Mouse (Mus musculus): Measurements from ENCODE around the gene Slc13a5. TPM values are rescaled to one million over a fixed set of nuclear protein-coding genes. Genes with fewer than 3 reads are reported as not detected.
A peak's percentile ranks its signal among the peaks of the same experiment; 100 is the strongest.

Gene Slc13a5
- polyA plus RNA-seq, 1 experiment from 2014 or later = 2.8 TPM

GRCm38 (mm10) chr11:72285971-72286480 is 19.0 kb upstream of the Slc13a5 start:
- Histone ChIP-seq H3K9me3 (no peaks in the 10 kb centered on the region), H3K4me2 (no peak overlapping the region), H3K4me3 (no peak overlapping the region), H3K4me1 (no peaks in the 10 kb centered on the region), H3K27me3 (replicated peaks) (no peaks in the 10 kb centered on the region), H3K36me3 (replicated peaks) (no peaks in the 10 kb centered on the region), H3K9ac (no peak overlapping the region), H3K27ac (no peak overlapping the region)
- no peak for ATAC-seq (replicated peaks)
- 72% methylated on average over 6 of the region's 6 CpGs for WGBS

GRCm38 (mm10) chr11:72284532-72285182 is 17.6 kb upstream of the Slc13a5 start:
- no peak for ATAC-seq (replicated peaks)

GRCm38 (mm10) chr11:72283486-72284224 is 16.6 kb upstream of the Slc13a5 start:
- Histone ChIP-seq H3K9me3 (no peaks in the 10 kb centered on the region), H3K4me1 (no peaks in the 10 kb centered on the region), H3K36me3 (replicated peaks) (no peaks in the 10 kb centered on the region), H3K27ac (no peak overlapping the region), H3K4me2 (no peak overlapping the region), H3K4me3 (no peak overlapping the region), H3K9ac (no peak overlapping the region), H3K27me3 (replicated peaks) (no peaks in the 10 kb centered on the region)
- WGBS = 86% methylated on average over 16 of the region's 16 CpGs
- no peak for ATAC-seq (replicated peaks)

More at GRCm38 (mm10) chr11:72284532-72285182, 17.6 kb upstream of the Slc13a5 start:
- Histone ChIP-seq H3K4me1 (no peaks in the 10 kb centered on the region), H3K9me3 (no peaks in the 10 kb centered on the region), H3K36me3 (replicated peaks) (no peaks in the 10 kb centered on the region), H3K4me2 (no peak overlapping the region), H3K4me3 (no peak overlapping the region), H3K27ac (no peak overlapping the region), H3K27me3 (replicated peaks) (no peaks in the 10 kb centered on the region), H3K9ac (no peak overlapping the region)
- WGBS = 84% methylated on average over 14 of the region's 14 CpGs

GRCm38 (mm10) chr11:72281852-72282400 is 14.9 kb upstream of the Slc13a5 start:
- no peak overlapping the region for H3K27ac ChIP-seq
- no peaks in the 10 kb centered on the region for H3K9me3 ChIP-seq
- 60% methylated on average over 5 of the region's 5 CpGs for WGBS
- H3K4me1 ChIP-seq = no peaks in the 10 kb centered on the region
- no peaks in the 10 kb centered on the region for H3K27me3 ChIP-seq (replicated peaks)
- ATAC-seq (replicated peaks) = no peak
- H3K9ac ChIP-seq = no peak overlapping the region
- no peak overlapping the region for H3K4me2 ChIP-seq
- H3K4me3 ChIP-seq = no peak overlapping the region
- no peaks in the 10 kb centered on the region for H3K36me3 ChIP-seq (replicated peaks)

- no peak for ATAC-seq (replicated peaks)
- no peaks in the 10 kb centered on the region for H3K9me3 ChIP-seq
- 83% methylated on average over 5 of the region's 5 CpGs for WGBS
- H3K4me3 ChIP-seq = no peak overlapping the region
- no peaks in the 10 kb centered on the region for H3K4me1 ChIP-seq
- no peak overlapping the region for H3K27ac ChIP-seq
- H3K9ac ChIP-seq = no peak overlapping the region
- H3K27me3 ChIP-seq (replicated peaks) = no peaks in the 10 kb centered on the region
- no peaks in the 10 kb centered on the region for H3K36me3 ChIP-seq (replicated peaks)
- no peak overlapping the region for H3K4me2 ChIP-seq
Measured at GRCm38 (mm10) chr11:72281143-72281851, 14.3 kb upstream of the Slc13a5 start.

GRCm38 (mm10) chr11:72273341-72273740 is 6.3 kb upstream of the Slc13a5 start:
- Histone ChIP-seq H3K36me3 (replicated peaks) (no peaks in the 10 kb centered on the region), H3K4me3 (no peak overlapping the region), H3K4me2 (no peak overlapping the region), H3K27ac (no peak overlapping the region), H3K4me1 (no peaks in the 10 kb centered on the region), H3K9ac (no peak overlapping the region), H3K9me3 (no peaks in the 10 kb centered on the region), H3K27me3 (replicated peaks) (0 out of 2 replicates have a peak, but pooled peaks cover 1% of the 10 kb centered on the region)
- WGBS = 79% methylated on average over 3 of the region's 3 CpGs
- no peak for ATAC-seq (replicated peaks)

GRCm38 (mm10) chr11:72271761-72272160 is 4.7 kb upstream of the Slc13a5 start:
- Histone ChIP-seq H3K27me3 (replicated peaks) (peaks cover 12% of the 10 kb centered on the region; the same call in 1 of the 2 replicates), H3K9me3 (no peaks in the 10 kb centered on the region), H3K9ac (no peak overlapping the region), H3K4me2 (no peak overlapping the region), H3K4me3 (no peak overlapping the region), H3K27ac (no peak overlapping the region), H3K4me1 (no peaks in the 10 kb centered on the region), H3K36me3 (replicated peaks) (no peaks in the 10 kb centered on the region)
- WGBS = 53% methylated on average over 1 of the region's 1 CpGs
- ATAC-seq (replicated peaks) = no peak

GRCm38 (mm10) chr11:72266207-72266959 is 639 bp downstream of the Slc13a5 start:
- no peaks in the 10 kb centered on the region for H3K9me3 ChIP-seq
- no peaks in the 10 kb centered on the region for H3K36me3 ChIP-seq (replicated peaks)
- H3K4me1 ChIP-seq = peaks cover 16% of the 10 kb centered on the region
- under 1% methylated on average over 46 of the region's 46 CpGs for WGBS
- peaks cover 34% of the 10 kb centered on the region for H3K27me3 ChIP-seq (replicated peaks)
- H3K4me2 ChIP-seq = peak overlapping the region; percentile 72
- peak overlapping the region; percentile 42 for H3K4me3 ChIP-seq
- peak overlapping the region; percentile 22 for H3K9ac ChIP-seq
- no peak overlapping the region for H3K27ac ChIP-seq
- ATAC-seq (replicated peaks) = peak; percentile 83

- 6% methylated on average over 11 of the region's 11 CpGs for WGBS
- Histone ChIP-seq H3K27ac (no peak overlapping the region), H3K9me3 (no peaks in the 10 kb centered on the region), H3K9ac (no peak overlapping the region), H3K4me2 (peak overlapping the region; percentile 72), H3K27me3 (replicated peaks) (peaks cover 34% of the 10 kb centered on the region), H3K4me1 (peaks cover 16% of the 10 kb centered on the region), H3K36me3 (replicated peaks) (no peaks in the 10 kb centered on the region), H3K4me3 (peak overlapping the region; percentile 42)
- no peak for ATAC-seq (replicated peaks)
Measured at GRCm38 (mm10) chr11:72265483-72265882, 1.5 kb downstream of the Slc13a5 start.

GRCm38 (mm10) chr11:72256441-72256840 is 10.6 kb downstream of the Slc13a5 start:
- Histone ChIP-seq H3K4me2 (no peak overlapping the region), H3K36me3 (replicated peaks) (no peaks in the 10 kb centered on the region), H3K9me3 (no peaks in the 10 kb centered on the region), H3K27me3 (replicated peaks) (no peaks in the 10 kb centered on the region), H3K4me1 (no peaks in the 10 kb centered on the region), H3K9ac (no peak overlapping the region), H3K27ac (no peak overlapping the region), H3K4me3 (no peak overlapping the region)
- 80% methylated on average over 2 of the region's 2 CpGs for whole genome bisulfite sequencing
- ATAC-seq (replicated peaks) = no peak

- Histone ChIP-seq H3K27ac (no peak overlapping the region), H3K9me3 (no peaks in the 10 kb centered on the region), H3K4me2 (no peak overlapping the region), H3K4me3 (no peak overlapping the region), H3K36me3 (replicated peaks) (no peaks in the 10 kb centered on the region), H3K27me3 (replicated peaks) (no peaks in the 10 kb centered on the region), H3K9ac (no peak overlapping the region), H3K4me1 (no peaks in the 10 kb centered on the region)
- ATAC-seq (replicated peaks) = no peak
- WGBS = 91% methylated on average over 4 of the region's 4 CpGs
Measured at GRCm38 (mm10) chr11:72255629-72256028, 11.4 kb downstream of the Slc13a5 start.

All from midbrain, embryonic 15.5 days (tissue).